Mouse (Mus musculus): ENCODE measurements around the gene Olfr173. TPM values are rescaled to one million over a fixed set of nuclear protein-coding genes. Genes with fewer than 3 reads are reported as not detected.
A peak's percentile ranks its signal among the peaks of the same experiment; 100 is the strongest.

The Olfr173 gene
- polyA plus RNA-seq (2015; fragmentation: Nextera tagmentation; extraction: Ambion mirVana) = not detected in 2 replicates

DNA sequence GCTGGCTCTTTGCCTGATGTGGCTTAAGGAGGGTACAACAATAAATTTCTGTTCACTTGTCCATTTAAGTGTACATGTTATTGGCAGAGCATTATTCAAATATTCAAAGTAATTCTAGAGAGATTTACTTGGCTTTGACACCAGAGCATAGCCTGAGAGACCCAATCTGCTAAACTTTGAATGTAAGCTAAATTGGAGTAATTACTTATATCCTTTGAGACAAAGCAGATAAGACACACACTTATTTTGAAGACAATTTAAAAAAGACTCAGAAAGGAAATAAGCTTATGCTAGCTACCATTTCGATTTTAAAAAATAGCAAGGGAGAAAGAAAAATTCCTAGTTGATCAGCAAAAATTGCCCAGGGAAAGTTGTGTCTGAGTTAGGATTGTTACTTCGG is at the start of gene Olfr173:
Olfr173 (minus strand) TSS at position 101 of the 400 bp plus-strand sequence.
- 66% methylated on average over 2 of the region's 2 CpGs for WGBS
- Histone ChIP-seq H3K36me3 (no peaks in the 10 kb centered on the region), H3K4me2 (no peak within 1 kb of the TSS), H3K27ac (replicated peaks) (no peak within 1 kb of the TSS), H3K9me3 (no peaks in the 10 kb centered on the region), H3K4me1 (no peaks in the 10 kb centered on the region), H3K4me3 (no peak within 1 kb of the TSS), H3K27me3 (replicated peaks) (no peaks in the 10 kb centered on the region), H3K9ac (no peak within 1 kb of the TSS)
- no peak for ATAC-seq (ENCODE audit: extremely low read depth, insufficient number of reproducible peaks, low FRiP score, low TSS enrichment)

DNA sequence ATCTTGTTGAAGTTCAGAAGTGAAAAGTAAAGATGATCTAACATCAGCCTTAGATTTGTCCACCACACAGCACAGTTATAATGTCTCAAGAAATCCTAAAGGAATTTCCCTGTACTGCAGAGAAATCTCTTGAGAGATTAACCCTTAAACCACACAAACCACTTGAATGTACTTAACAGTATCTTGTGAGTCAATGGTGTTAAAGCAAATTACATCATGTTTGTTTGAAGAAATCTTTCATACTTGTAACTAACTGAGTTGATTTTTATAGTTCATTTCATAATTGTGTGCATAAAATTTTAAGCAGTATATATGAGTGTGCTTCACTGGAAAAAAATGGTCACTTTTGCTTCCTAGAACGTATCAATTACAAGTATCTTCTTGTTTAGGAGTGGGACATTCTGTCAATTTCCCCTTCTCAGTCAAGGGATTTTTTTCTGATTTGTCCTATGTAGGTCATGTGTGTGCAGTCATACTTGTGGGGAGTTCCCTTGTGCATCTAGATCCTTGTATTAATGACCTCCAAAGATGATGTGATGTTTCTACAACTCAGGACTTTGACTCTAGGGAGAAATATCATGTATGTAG is 26.8 kb upstream of the Olfr173 start, which contains the start of gene Olfr175-ps1:
Olfr175-ps1 (minus strand) TSS at position 51 of the 588 bp plus-strand sequence.
- H3K4me2 ChIP-seq = no peak within 1 kb of the TSS
- no peak within 1 kb of the TSS for H3K4me3 ChIP-seq
- no peaks in the 10 kb centered on the region for H3K27me3 ChIP-seq (replicated peaks)
- ATAC-seq (ENCODE audit: extremely low read depth, insufficient number of reproducible peaks, low FRiP score, low TSS enrichment) = no peak
- no peaks in the 10 kb centered on the region for H3K4me1 ChIP-seq
- no peaks in the 10 kb centered on the region for H3K36me3 ChIP-seq
- H3K9me3 ChIP-seq = no peaks in the 10 kb centered on the region
- H3K9ac ChIP-seq = no peak within 1 kb of the TSS
- H3K27ac ChIP-seq (replicated peaks) = no peak within 1 kb of the TSS
- 51% methylated on average over 1 of the region's 1 CpGs for WGBS

DNA sequence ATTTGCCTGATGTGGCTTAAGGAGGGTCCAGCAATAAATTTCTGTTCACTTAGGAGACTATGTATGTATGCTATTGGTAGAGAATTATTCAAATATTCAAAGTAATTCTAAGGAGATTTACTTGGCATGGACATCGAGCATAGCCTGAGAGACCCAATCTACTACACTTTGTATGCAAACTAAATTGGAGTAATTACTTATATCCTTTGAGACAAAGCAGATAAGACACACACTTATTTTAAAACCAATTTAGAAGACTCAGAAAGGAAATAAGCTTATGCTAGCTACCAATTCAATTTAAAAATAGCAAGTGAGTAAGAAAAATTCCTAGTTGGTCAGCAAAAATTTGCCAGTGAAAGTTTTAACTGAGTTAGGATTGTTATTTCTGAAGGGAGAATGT is 37.0 kb downstream of the Olfr173 start, which contains the start of gene Olfr172:
Olfr172 (minus strand) TSS at position 101 of the 400 bp plus-strand sequence.
- Histone ChIP-seq H3K27me3 (replicated peaks) (no peaks in the 10 kb centered on the region), H3K9ac (no peak within 1 kb of the TSS), H3K4me2 (no peak within 1 kb of the TSS), H3K9me3 (0 out of 2 replicates have a peak, but pooled peaks cover 4% of the 10 kb centered on the region), H3K36me3 (no peaks in the 10 kb centered on the region), H3K4me1 (no peaks in the 10 kb centered on the region), H3K4me3 (no peak within 1 kb of the TSS), H3K27ac (replicated peaks) (no peak within 1 kb of the TSS)
- WGBS = 63% methylated on average over 1 of the region's 1 CpGs
- no peak for ATAC-seq (ENCODE audit: extremely low read depth, insufficient number of reproducible peaks, low FRiP score, low TSS enrichment)

DNA sequence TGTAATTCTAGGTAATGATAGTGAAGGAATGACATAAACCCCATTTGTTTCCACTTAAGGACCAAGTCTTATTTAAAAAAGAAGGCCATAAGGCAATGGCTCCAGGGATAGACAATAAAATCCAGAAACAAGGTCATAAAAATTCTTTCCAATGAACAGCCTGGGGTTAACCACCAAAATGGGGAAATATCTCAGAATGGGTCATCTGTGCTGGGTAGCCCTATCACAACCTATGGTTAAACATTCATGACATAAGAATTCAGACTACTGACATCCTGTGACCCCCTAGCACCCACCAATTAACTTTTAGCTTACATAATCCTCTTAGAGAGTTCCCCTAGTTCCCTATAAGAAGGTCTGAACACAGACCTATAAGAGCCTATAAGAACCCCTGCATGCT is 43.9 kb downstream of the Olfr173 start:
- Histone ChIP-seq H3K9me3 (no peaks in the 10 kb centered on the region), H3K9ac (no peak overlapping the region), H3K27me3 (replicated peaks) (no peaks in the 10 kb centered on the region), H3K27ac (replicated peaks) (no peak overlapping the region), H3K4me3 (no peak overlapping the region), H3K36me3 (no peaks in the 10 kb centered on the region), H3K4me1 (no peaks in the 10 kb centered on the region), H3K4me2 (no peak overlapping the region)
- ATAC-seq (ENCODE audit: extremely low read depth, insufficient number of reproducible peaks, low FRiP score, low TSS enrichment) = no peak

DNA sequence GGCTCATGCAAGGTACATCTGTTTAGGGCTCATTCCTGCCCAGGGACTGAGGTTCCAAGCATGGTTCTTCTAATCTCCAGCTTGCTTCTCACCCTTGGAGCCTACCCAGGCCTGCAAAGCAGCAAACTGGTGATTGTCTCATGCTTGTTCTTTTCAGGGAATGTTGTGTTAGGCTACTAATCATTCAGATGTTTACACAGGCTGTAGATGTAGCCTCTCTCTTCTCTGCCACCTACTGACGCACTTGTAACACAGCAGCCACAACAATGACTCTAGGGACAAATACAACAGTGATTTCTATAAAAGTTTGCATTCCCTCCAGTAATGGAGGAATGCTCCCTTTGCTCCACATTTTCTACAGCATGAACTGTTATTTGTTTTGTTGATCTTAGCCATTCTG is 48.8 kb downstream of the Olfr173 start:
- no peak for ATAC-seq (ENCODE audit: extremely low read depth, insufficient number of reproducible peaks, low FRiP score, low TSS enrichment)
- H3K27me3 ChIP-seq (replicated peaks) = no peaks in the 10 kb centered on the region
- H3K9me3 ChIP-seq = no peaks in the 10 kb centered on the region
- H3K27ac ChIP-seq (replicated peaks) = no peak overlapping the region
- WGBS = 30% methylated on average over 1 of the region's 1 CpGs
- H3K9ac ChIP-seq = no peak overlapping the region
- H3K4me2 ChIP-seq = no peak overlapping the region
- H3K4me1 ChIP-seq = peaks cover 12% of the 10 kb centered on the region; the same call in 1 of the 2 replicates
- no peaks in the 10 kb centered on the region for H3K36me3 ChIP-seq
- no peak overlapping the region for H3K4me3 ChIP-seq

DNA sequence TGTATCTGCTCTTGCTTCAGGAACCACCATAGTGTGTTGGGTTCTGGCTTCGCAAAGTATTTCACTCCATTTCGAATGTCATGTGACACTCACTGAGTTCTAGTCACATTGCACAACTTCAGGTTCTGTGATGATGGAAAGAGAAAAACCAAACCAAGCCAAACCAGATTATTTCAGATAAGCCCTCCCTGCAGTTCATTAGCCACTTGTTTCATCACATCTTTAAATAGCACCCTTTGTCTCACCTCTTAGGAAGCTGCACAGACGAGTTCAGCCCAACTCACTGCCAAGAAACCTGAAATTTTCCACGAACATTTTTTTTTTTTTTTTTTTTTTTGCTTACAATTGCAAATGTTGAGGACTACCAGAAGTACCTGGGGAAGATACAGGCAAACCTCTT is 53.4 kb downstream of the Olfr173 start:
- Histone ChIP-seq H3K4me2 (peak overlapping the region; percentile 25), H3K4me3 (no peak overlapping the region), H3K9me3 (no peaks in the 10 kb centered on the region), H3K4me1 (peaks cover 16% of the 10 kb centered on the region; the same call in 1 of the 2 replicates), H3K27ac (replicated peaks) (0 out of 2 replicates have a peak overlapping the region, but pooled peaks have one; percentile 26), H3K9ac (no peak overlapping the region), H3K27me3 (replicated peaks) (no peaks in the 10 kb centered on the region), H3K36me3 (no peaks in the 10 kb centered on the region)
- no peak for ATAC-seq (ENCODE audit: extremely low read depth, insufficient number of reproducible peaks, low FRiP score, low TSS enrichment)
- whole genome bisulfite sequencing = 26% methylated on average over 4 of the region's 4 CpGs

Small RNA genes lying within 50 kb of the gene (microRNA-seq; reads per million reads assigned to microRNA genes)
- not detected for gene Gm27564

Other genes starting within 250 kb of the Olfr173 start
- gene Gm813, start 183.3 kb downstream of the Olfr173 start, polyA plus RNA-seq (2015; fragmentation: Nextera tagmentation; extraction: Ambion mirVana) = not detected in 2 replicates
- gene E330017A01Rik, start 161.5 kb downstream of the Olfr173 start, polyA plus RNA-seq (2015; fragmentation: Nextera tagmentation; extraction: Ambion mirVana) = not detected in 2 replicates
- 26.9 and 37.8 TPM in 2 replicates for gene Cpox, start 130.0 kb downstream of the Olfr173 start, polyA plus RNA-seq (2015; fragmentation: Nextera tagmentation; extraction: Ambion mirVana)
- gene Gpr15, start 81.2 kb downstream of the Olfr173 start, polyA plus RNA-seq (2015; fragmentation: Nextera tagmentation; extraction: Ambion mirVana) = not detected in 2 replicates
- gene Cldnd1, start 72.4 kb downstream of the Olfr173 start, polyA plus RNA-seq (2015; fragmentation: Nextera tagmentation; extraction: Ambion mirVana) = 96.1 and 103 TPM in 2 replicates
- gene Olfr172, start 37.1 kb downstream of the Olfr173 start, polyA plus RNA-seq (2015; fragmentation: Nextera tagmentation; extraction: Ambion mirVana) = not detected in 2 replicates
- not detected in 2 replicates for gene Olfr175-ps1, start 26.5 kb upstream of the Olfr173 start, polyA plus RNA-seq (2015; fragmentation: Nextera tagmentation; extraction: Ambion mirVana)
- gene Olfr177, start 74.5 kb upstream of the Olfr173 start, polyA plus RNA-seq (2015; fragmentation: Nextera tagmentation; extraction: Ambion mirVana) = not detected in 2 replicates
- gene Olfr178, start 91.8 kb upstream of the Olfr173 start, polyA plus RNA-seq (2015; fragmentation: Nextera tagmentation; extraction: Ambion mirVana) = not detected in 2 replicates
- gene Olfr181, start 128.5 kb upstream of the Olfr173 start, polyA plus RNA-seq (2015; fragmentation: Nextera tagmentation; extraction: Ambion mirVana) = not detected in 2 replicates
- not detected in 2 replicates for gene Olfr180, start 129.1 kb upstream of the Olfr173 start, polyA plus RNA-seq (2015; fragmentation: Nextera tagmentation; extraction: Ambion mirVana)
- gene Olfr183, start 195.1 kb upstream of the Olfr173 start, polyA plus RNA-seq (2015; fragmentation: Nextera tagmentation; extraction: Ambion mirVana) = not detected in 2 replicates
- not detected in 2 replicates for gene Olfr186, start 230.0 kb upstream of the Olfr173 start, polyA plus RNA-seq (2015; fragmentation: Nextera tagmentation; extraction: Ambion mirVana)
- gene Olfr187, start 239.5 kb upstream of the Olfr173 start, polyA plus RNA-seq (2015; fragmentation: Nextera tagmentation; extraction: Ambion mirVana) = not detected in 2 replicates

All from heart, embryonic 13.5 days (tissue).